Mouse (Mus musculus) inflammation-experienced regulatory T-cells, adult 6 months (primary cell): ENCODE data around the gene Wdtc1. TPM values are rescaled to one million over a fixed set of nuclear protein-coding genes. Genes with fewer than 3 reads are reported as not detected.

Source experiments
- ATAC-seq: one replicate; pipeline ENCODE4 v1.8.0; 2017
- polyA plus RNA-seq, 3 experiments: library from polyadenylated mRNA; unstranded; fragments of 100-300 nt; shearing (Covaris generic); gene quantifications; one replicate each; pipeline ENCODE4 v1.2.1; 2017

The Wdtc1 gene
- polyA plus RNA-seq, 3 experiments from 2014 or later, result 5.0 to 10.2 (median 8.8) TPM

- ATAC-seq, result no peak
Observed at GRCm38 (mm10) chr4:133247806-133248449, 105.4 kb downstream of the Wdtc1 start.

- no peak for ATAC-seq
Observed at GRCm38 (mm10) chr4:133247072-133247471, 106.2 kb downstream of the Wdtc1 start.

- no peak for ATAC-seq
Observed at GRCm38 (mm10) chr4:133244289-133244688, 109.0 kb downstream of the Wdtc1 start.

- ATAC-seq, result no peak
Observed at GRCm38 (mm10) chr4:133243538-133243937, 109.7 kb downstream of the Wdtc1 start.

- no peak for ATAC-seq
Observed at GRCm38 (mm10) chr4:133242710-133243109, 110.6 kb downstream of the Wdtc1 start.

Other genes with a start within 250 kb of the Wdtc1 start
- 100 to 1,000 TPM in 1 of 3 experiments, 10 to 100 TPM in 2; 70.4 to 110 (median 79.7) TPM for gene Wasf2, start 223.0 kb downstream of the Wdtc1 start, polyA plus RNA-seq
- not detected for gene Cd164l2, start 141.3 kb downstream of the Wdtc1 start, polyA plus RNA-seq
- gene Gpr3, start 140.9 kb downstream of the Wdtc1 start, polyA plus RNA-seq, result not detected
- gene Map3k6, start 112.7 kb downstream of the Wdtc1 start, polyA plus RNA-seq, result under 1 TPM in 1 of 3 experiments, not detected in 2; 0.57 TPM
- 10 to 100 TPM; 18.3 to 62.3 (median 43.8) TPM for gene Sytl1, start 90.4 kb downstream of the Wdtc1 start, polyA plus RNA-seq
- 10 to 100 TPM; 69.3 to 98.0 (median 86.0) TPM for gene Tmem222, start 75.7 kb downstream of the Wdtc1 start, polyA plus RNA-seq
- 10 to 100 TPM; 13.1 to 14.8 (median 13.3) TPM for gene Slc9a1, start 16.2 kb upstream of the Wdtc1 start, polyA plus RNA-seq
- not detected for gene Tent5b, start 126.7 kb upstream of the Wdtc1 start, polyA plus RNA-seq
- not detected for gene Trnp1, start 145.1 kb upstream of the Wdtc1 start, polyA plus RNA-seq
- under 1 TPM in 2 of 3 experiments, not detected in 1; 0.41 to 0.48 TPM for gene Kdf1, start 165.5 kb upstream of the Wdtc1 start, polyA plus RNA-seq
- gene Nudc, start 192.5 kb upstream of the Wdtc1 start, polyA plus RNA-seq, result 10 to 100 TPM; 32.6 to 44.0 (median 40.6) TPM
- gene Nr0b2, start 199.9 kb upstream of the Wdtc1 start, polyA plus RNA-seq, result not detected
- 1 to 10 TPM in 2 of 3 experiments, under 1 TPM in 1; 0.94 to 1.6 (median 1.1) TPM for gene Gpatch3, start 221.3 kb upstream of the Wdtc1 start, polyA plus RNA-seq
- gene Gpn2, start 230.9 kb upstream of the Wdtc1 start, polyA plus RNA-seq, result 1 to 10 TPM; 6.1 to 6.7 (median 6.4) TPM
- gene Sfn, start 248.7 kb upstream of the Wdtc1 start, polyA plus RNA-seq, result 10 to 100 TPM; 10.9 to 18.2 (median 12.9) TPM